Mouse (Mus musculus) kidney, embryonic 15.5 days (tissue): ENCODE data around the gene a. TPM values are rescaled to one million over a fixed set of nuclear protein-coding genes. Genes with fewer than 3 reads are reported as not detected.
"Not testable (repeated sequence)": the region's sequence is repeated elsewhere in the genome, so short reads cannot be mapped to it uniquely, and the experiment has no call there.

ENCODE experiments used
- ATAC-seq: fragments of 200-750 bp; cut with Nextera tagmentation; replicated peaks from 2 replicates; pipeline ENCODE4 v1.8.0; 2017; ENCODE audit warnings: moderate TSS enrichment; ENCODE audit not compliant: low FRiP score
- H3K27ac ChIP-seq: fragments of 300-500 bp; sonication (generic); 2 replicates; pipeline ENCODE4 v1.5.1; 2015; ENCODE audit warnings: mild to moderate bottlenecking, inconsistent platforms
- H3K27me3 ChIP-seq: fragments of 300-500 bp; sonication (generic); 2 replicates; pipeline ENCODE4 v1.6.1; 2015; ENCODE audit warnings: inconsistent platforms
- H3K36me3 ChIP-seq: fragments of 300-500 bp; sonication (generic); 2 replicates; pipeline ENCODE4 v1.6.1; 2015; ENCODE audit warnings: inconsistent platforms
- H3K4me1 ChIP-seq: fragments of 300-500 bp; sonication (generic); 2 replicates; pipeline ENCODE4 v1.6.1; 2015; ENCODE audit warnings: inconsistent platforms
- H3K4me2 ChIP-seq: fragments of 300-500 bp; sonication (generic); 2 replicates; pipeline ENCODE4 v1.6.1; 2015; ENCODE audit warnings: moderate library complexity, mild to moderate bottlenecking, inconsistent platforms
- H3K4me3 ChIP-seq: fragments of 300-500 bp; sonication (generic); replicated peaks from 2 replicates; pipeline ENCODE4 v1.5.1; 2015; ENCODE audit warnings: mild to moderate bottlenecking, inconsistent platforms
- H3K9ac ChIP-seq: fragments of 300-500 bp; sonication (generic); 2 replicates; pipeline ENCODE4 v1.6.1; 2015; ENCODE audit warnings: mild to moderate bottlenecking, inconsistent platforms
- H3K9me3 ChIP-seq: fragments of 300-500 bp; sonication (generic); replicated peaks from 2 replicates; pipeline ENCODE4 v1.6.1; 2016; ENCODE audit warnings: inconsistent platforms
- WGBS: fragments of 180-500 bp; shearing (Covaris S2); methylation state at CpG from one replicate; pipeline ENCODE4 v1.1.7; 2015; ENCODE audit warnings: mixed read lengths; 5-methylcytosine and 5-hydroxymethylcytosine counted together
- polyA plus RNA-seq: library from polyadenylated mRNA; unstranded; fragments of >200 nt; fragmentation: Nextera tagmentation; extraction: Ambion mirVana; gene quantifications from 2 replicates; pipeline ENCODE4 v1.2.1, GENCODE M21; 2015

Gene a
- polyA plus RNA-seq, 1 experiment from 2014 or later: 0.91 TPM

GRCm38 (mm10) chr2:154937547-154938390 lies 146.6 kb downstream of the a start:
- Histone ChIP-seq H3K27me3 (no peaks in the 10 kb centered on the region), H3K27ac (no peak overlapping the region), H3K4me1 (0 out of 2 replicates have a peak, but pooled peaks cover 3% of the 10 kb centered on the region), H3K9me3 (no peaks in the 10 kb centered on the region), H3K4me3 (no peak overlapping the region), H3K36me3 (no peaks in the 10 kb centered on the region), H3K4me2 (no peak overlapping the region), H3K9ac (no peak overlapping the region)
- ATAC-seq: no peak
- WGBS: 66% methylated on average over 8 of the region's 8 CpGs

- Histone ChIP-seq H3K4me2 (no peak overlapping the region), H3K9me3 (no peaks in the 10 kb centered on the region), H3K4me3 (no peak overlapping the region), H3K27ac (no peak overlapping the region), H3K4me1 (0 out of 2 replicates have a peak, but pooled peaks cover 5% of the 10 kb centered on the region), H3K27me3 (no peaks in the 10 kb centered on the region), H3K9ac (no peak overlapping the region), H3K36me3 (no peaks in the 10 kb centered on the region)
- 75% methylated on average over 10 of the region's 10 CpGs for WGBS
- ATAC-seq: no peak
Measured at GRCm38 (mm10) chr2:154941952-154942351, 150.8 kb downstream of the a start.

GRCm38 (mm10) chr2:154942546-154942945 lies 151.3 kb downstream of the a start:
- 0 out of 2 replicates have a peak, but pooled peaks cover 5% of the 10 kb centered on the region for H3K4me1 ChIP-seq
- WGBS: 68% methylated on average over 11 of the region's 11 CpGs
- no peaks in the 10 kb centered on the region for H3K36me3 ChIP-seq
- no peak for ATAC-seq
- no peak overlapping the region for H3K4me3 ChIP-seq
- no peak overlapping the region for H3K27ac ChIP-seq
- no peaks in the 10 kb centered on the region for H3K9me3 ChIP-seq
- H3K9ac ChIP-seq: no peak overlapping the region
- no peak overlapping the region for H3K4me2 ChIP-seq
- H3K27me3 ChIP-seq: no peaks in the 10 kb centered on the region

DNA sequence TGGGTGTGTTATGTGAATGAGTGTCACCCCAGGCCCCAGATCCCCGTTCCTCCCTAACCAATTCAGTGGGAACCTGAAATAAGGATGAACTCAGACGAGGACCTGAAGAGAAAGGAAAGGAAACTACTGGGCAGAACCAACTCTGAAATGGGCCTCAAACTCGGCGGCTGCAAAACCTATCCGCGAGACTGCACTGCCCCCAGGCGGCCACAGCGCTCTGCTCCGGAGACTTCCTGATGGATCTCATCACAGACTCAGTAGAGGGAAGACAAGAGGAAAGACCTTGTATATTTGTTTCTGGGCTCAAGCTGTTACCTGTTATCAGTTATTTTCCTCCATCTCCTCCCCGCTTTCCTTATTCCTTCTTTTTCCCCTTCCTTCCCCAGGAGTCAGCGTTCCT lies 151.9 kb downstream of the a start:
- H3K4me2 ChIP-seq: peak overlapping the region; percentile 50
- no peak overlapping the region for H3K9ac ChIP-seq
- H3K4me1 ChIP-seq: 0 out of 2 replicates have a peak, but pooled peaks cover 5% of the 10 kb centered on the region
- H3K27ac ChIP-seq: no peak overlapping the region
- peak overlapping the region; percentile 21; the same call in 1 of the 2 replicates for H3K4me3 ChIP-seq
- whole genome bisulfite sequencing: 8% methylated on average over 11 of the region's 11 CpGs
- no peaks in the 10 kb centered on the region for H3K27me3 ChIP-seq
- H3K36me3 ChIP-seq: no peaks in the 10 kb centered on the region
- no peak for ATAC-seq
- no peaks in the 10 kb centered on the region for H3K9me3 ChIP-seq

GRCm38 (mm10) chr2:154946921-154947320 lies 155.7 kb downstream of the a start:
- peaks cover 18% of the 10 kb centered on the region for H3K4me1 ChIP-seq
- no peak overlapping the region for H3K4me2 ChIP-seq
- no peaks in the 10 kb centered on the region for H3K36me3 ChIP-seq
- 86% methylated on average over 3 of the region's 3 CpGs for WGBS
- H3K9me3 ChIP-seq: no peaks in the 10 kb centered on the region
- ATAC-seq: no peak
- no peak overlapping the region for H3K4me3 ChIP-seq
- H3K27ac ChIP-seq: no peak overlapping the region
- no peak overlapping the region for H3K9ac ChIP-seq
- H3K27me3 ChIP-seq: no peaks in the 10 kb centered on the region

- Histone ChIP-seq H3K27me3 (no peaks in the 10 kb centered on the region), H3K9ac (no peak overlapping the region), H3K27ac (peak overlapping the region; percentile 74), H3K36me3 (no peaks in the 10 kb centered on the region), H3K4me1 (peaks cover 13% of the 10 kb centered on the region), H3K9me3 (no peaks in the 10 kb centered on the region), H3K4me3 (no peak overlapping the region), H3K4me2 (no peak overlapping the region)
- no peak for ATAC-seq
- WGBS: 6% methylated on average over 7 of the region's 7 CpGs
Measured at GRCm38 (mm10) chr2:154949352-154949751, 158.2 kb downstream of the a start.

GRCm38 (mm10) chr2:154949877-154950276 lies 158.7 kb downstream of the a start:
- no peak overlapping the region for H3K9ac ChIP-seq
- H3K27ac ChIP-seq: peak overlapping the region; percentile 74
- no peak overlapping the region for H3K4me2 ChIP-seq
- H3K9me3 ChIP-seq: no peaks in the 10 kb centered on the region
- peaks cover 13% of the 10 kb centered on the region for H3K4me1 ChIP-seq
- no peak overlapping the region for H3K4me3 ChIP-seq
- ATAC-seq: no peak
- 64% methylated on average over 9 of the region's 9 CpGs for WGBS
- no peaks in the 10 kb centered on the region for H3K36me3 ChIP-seq
- no peaks in the 10 kb centered on the region for H3K27me3 ChIP-seq

DNA sequence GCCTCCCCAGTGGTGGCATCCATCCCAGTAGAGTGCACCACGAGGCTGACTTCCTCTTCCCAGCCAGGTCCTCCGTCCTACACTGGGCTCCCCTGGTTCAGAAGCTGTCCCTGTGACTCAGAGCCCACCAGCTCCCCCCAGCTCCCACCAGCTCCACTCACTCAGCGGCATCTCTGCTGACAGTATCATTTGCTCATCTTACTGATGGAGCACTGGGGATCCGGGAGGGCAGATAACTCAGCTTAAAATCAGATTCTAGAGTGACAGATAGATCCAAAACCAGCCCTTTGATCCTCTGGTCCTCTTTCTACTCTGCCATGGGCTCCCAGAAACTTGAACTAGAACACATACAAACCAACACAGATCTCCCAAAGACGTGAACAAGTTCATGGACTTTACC lies 159.4 kb downstream of the a start:
- Histone ChIP-seq H3K27ac (no peak overlapping the region), H3K27me3 (no peaks in the 10 kb centered on the region), H3K4me1 (peaks cover 13% of the 10 kb centered on the region), H3K9ac (no peak overlapping the region), H3K9me3 (no peaks in the 10 kb centered on the region), H3K4me3 (no peak overlapping the region), H3K36me3 (no peaks in the 10 kb centered on the region), H3K4me2 (no peak overlapping the region)
- ATAC-seq: 0 out of 2 replicates have a peak, but pooled peaks have one; percentile 49
- 46% methylated on average over 5 of the region's 5 CpGs for WGBS

GRCm38 (mm10) chr2:154959486-154959885 lies 168.3 kb downstream of the a start:
- no peaks in the 10 kb centered on the region for H3K4me1 ChIP-seq
- H3K9me3 ChIP-seq: no peaks in the 10 kb centered on the region
- H3K27me3 ChIP-seq: no peaks in the 10 kb centered on the region
- H3K27ac ChIP-seq: no peak overlapping the region
- WGBS: 92% methylated on average over 5 of the region's 5 CpGs
- no peak for ATAC-seq
- no peak overlapping the region for H3K9ac ChIP-seq
- no peak overlapping the region for H3K4me2 ChIP-seq
- H3K4me3 ChIP-seq: no peak overlapping the region
- H3K36me3 ChIP-seq: no peaks in the 10 kb centered on the region

DNA sequence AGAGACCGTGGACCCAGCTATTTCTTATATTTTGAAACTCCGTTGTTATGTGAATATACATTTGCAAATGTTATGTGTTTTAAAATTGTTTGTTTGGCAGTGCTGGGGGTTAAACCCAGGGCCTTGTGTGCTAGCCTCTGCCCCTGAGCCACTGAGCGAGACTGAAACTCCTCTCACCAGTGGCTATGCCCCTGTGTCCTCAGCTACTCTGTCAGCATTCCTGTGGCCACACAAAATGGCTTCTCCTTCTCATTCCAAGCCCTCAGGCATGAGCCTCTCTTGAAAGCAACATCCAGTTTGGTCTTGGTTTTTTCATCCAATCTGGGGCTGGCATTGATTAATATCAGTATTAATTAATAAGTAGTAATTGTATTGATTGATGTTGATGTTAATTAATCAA lies 168.7 kb downstream of the a start:
- Histone ChIP-seq H3K27me3 (no peaks in the 10 kb centered on the region), H3K36me3 (no peaks in the 10 kb centered on the region), H3K4me2 (no peak overlapping the region), H3K4me3 (no peak overlapping the region), H3K27ac (no peak overlapping the region), H3K9me3 (no peaks in the 10 kb centered on the region), H3K4me1 (no peaks in the 10 kb centered on the region), H3K9ac (no peak overlapping the region)
- no peak for ATAC-seq
- 92% methylated on average over 3 of the region's 3 CpGs for whole genome bisulfite sequencing

DNA sequence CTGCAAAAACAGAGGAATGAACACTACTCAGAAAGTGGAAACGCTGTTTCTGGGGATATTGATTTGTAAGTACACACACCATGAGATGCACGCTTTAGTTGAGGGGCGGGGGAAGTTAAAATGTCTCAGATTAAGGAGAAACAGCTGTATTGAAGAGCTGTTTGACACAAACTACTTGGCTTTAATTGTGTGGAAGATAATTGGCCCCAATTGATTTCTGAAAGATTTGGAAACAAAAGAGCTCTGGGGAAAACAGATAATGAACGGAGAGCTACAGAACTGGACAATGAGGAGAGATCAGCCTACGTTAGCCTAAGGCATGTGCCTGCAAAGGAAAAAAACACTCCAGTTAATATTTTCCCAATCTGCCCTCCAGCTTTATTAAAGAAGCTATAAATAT lies 172.0 kb downstream of the a start:
- Histone ChIP-seq H3K27ac (no peak overlapping the region), H3K9ac (no peak overlapping the region), H3K27me3 (no peaks in the 10 kb centered on the region), H3K4me1 (no peaks in the 10 kb centered on the region), H3K4me3 (no peak overlapping the region), H3K9me3 (no peaks in the 10 kb centered on the region), H3K4me2 (no peak overlapping the region), H3K36me3 (no peaks in the 10 kb centered on the region)
- no peak for ATAC-seq
- 65% methylated on average over 5 of the region's 5 CpGs for WGBS

- not testable (repeated sequence) for H3K4me2 ChIP-seq, H3K27ac ChIP-seq, H3K36me3 ChIP-seq, H3K4me1 ChIP-seq, ATAC-seq, H3K9ac ChIP-seq, H3K4me3 ChIP-seq, H3K9me3 ChIP-seq, H3K27me3 ChIP-seq
- WGBS: 72% methylated on average over 14 of the region's 14 CpGs
Measured at GRCm38 (mm10) chr2:154969740-154970397, 178.7 kb downstream of the a start.
